Mouse (Mus musculus): ENCODE data around the gene Farsa. TPM values are rescaled to one million over a fixed set of nuclear protein-coding genes. Genes with fewer than 3 reads are reported as not detected.
"Not testable (repeated sequence)": the region's sequence is repeated elsewhere in the genome, so short reads cannot be mapped to it uniquely, and the experiment has no call there.

The Farsa gene
- total RNA-seq, 2 experiments from 2014 or later: 52.0 to 52.4 TPM

GRCm38 (mm10) chr8:84873016-84873415 lies 16.2 kb downstream of the Farsa start:
- no peak for DNase-seq

GRCm38 (mm10) chr8:84874339-84874738 lies 17.6 kb downstream of the Farsa start:
- DNase-seq: no peak

GRCm38 (mm10) chr8:84877297-84878035 lies 20.7 kb downstream of the Farsa start:
- no peak for DNase-seq

- DNase-seq: no peak
Observed at GRCm38 (mm10) chr8:84878915-84879314, 22.1 kb downstream of the Farsa start.

GRCm38 (mm10) chr8:84884728-84885127 lies 27.9 kb downstream of the Farsa start:
- no peak for DNase-seq

- DNase-seq: no peak
Observed at GRCm38 (mm10) chr8:84888280-84888679, 31.5 kb downstream of the Farsa start.

GRCm38 (mm10) chr8:84889141-84889540 lies 32.4 kb downstream of the Farsa start:
- no peak for DNase-seq

GRCm38 (mm10) chr8:84892993-84893708 lies 36.4 kb downstream of the Farsa start:
- no peak for DNase-seq

- DNase-seq: peak; percentile 93
Observed at GRCm38 (mm10) chr8:84893709-84894134, 36.9 kb downstream of the Farsa start, which contains the start of gene Gcdh. Gene Gcdh, minus strand, starts transcription at chr8:84893921.

GRCm38 (mm10) chr8:84895963-84896362 lies 39.2 kb downstream of the Farsa start:
- DNase-seq: no peak

GRCm38 (mm10) chr8:84901071-84901470 lies 44.3 kb downstream of the Farsa start:
- DNase-seq: no peak

- no peak for DNase-seq
Observed at GRCm38 (mm10) chr8:84901752-84902151, 45.0 kb downstream of the Farsa start, which contains the start of gene Klf1. Gene Klf1, plus strand, starts transcription at chr8:84901928.

- no peak for DNase-seq
Observed at GRCm38 (mm10) chr8:84902367-84902919, 45.7 kb downstream of the Farsa start.

GRCm38 (mm10) chr8:84902920-84903661 lies 46.3 kb downstream of the Farsa start:
- peak; percentile 96 for DNase-seq

GRCm38 (mm10) chr8:84904351-84904750 lies 47.6 kb downstream of the Farsa start:
- no peak for DNase-seq

- DNase-seq: no peak
Observed at GRCm38 (mm10) chr8:84907037-84907436, 50.2 kb downstream of the Farsa start.

GRCm38 (mm10) chr8:84907493-84907892 lies 50.7 kb downstream of the Farsa start:
- DNase-seq: no peak

- not testable (repeated sequence) for DNase-seq
Observed at GRCm38 (mm10) chr8:84907979-84908378, 51.2 kb downstream of the Farsa start.

GRCm38 (mm10) chr8:84908421-84909161 lies 51.8 kb downstream of the Farsa start, which contains the start of gene Dnase2a:
Gene Dnase2a, plus strand, starts transcription at chr8:84908560.
- DNase-seq: peak; percentile 96

- DNase-seq: no peak
Observed at GRCm38 (mm10) chr8:84909162-84909767, 52.5 kb downstream of the Farsa start.

- no peak for DNase-seq
Observed at GRCm38 (mm10) chr8:84909949-84910348, 53.2 kb downstream of the Farsa start.

All from adrenal gland, postnatal 10 days (tissue).